Mouse (Mus musculus) B cell, adult 2 months (primary cell): Measurements from ENCODE around the gene Dock4.

Experiments used
- DNase-seq, 2 experiments: peaks; one replicate each; pipeline ENCODE4 v3.0.0; 2022

Dock4 gene

GRCm38 (mm10) chr12:40574051-40574450 is 128.3 kb downstream of the Dock4 start:
- DNase-seq, result no peak

GRCm38 (mm10) chr12:40576749-40577148 is 131.0 kb downstream of the Dock4 start:
- no peak for DNase-seq

GRCm38 (mm10) chr12:40580351-40580750 is 134.6 kb downstream of the Dock4 start:
- no peak for DNase-seq

GRCm38 (mm10) chr12:40581037-40581436 is 135.3 kb downstream of the Dock4 start:
- no peak for DNase-seq

- no peak for DNase-seq
Observed at GRCm38 (mm10) chr12:40582059-40582458, 136.3 kb downstream of the Dock4 start.

- DNase-seq, result no peak
Observed at GRCm38 (mm10) chr12:40584526-40585289, 139.0 kb downstream of the Dock4 start.

- no peak for DNase-seq
Observed at GRCm38 (mm10) chr12:40585456-40586141, 139.8 kb downstream of the Dock4 start.

- no peak for DNase-seq
Observed at GRCm38 (mm10) chr12:40594161-40594560, 148.4 kb downstream of the Dock4 start.

GRCm38 (mm10) chr12:40595440-40595839 is 149.7 kb downstream of the Dock4 start:
- DNase-seq, result no peak

- no peak for DNase-seq
Observed at GRCm38 (mm10) chr12:40596020-40596419, 150.3 kb downstream of the Dock4 start.

GRCm38 (mm10) chr12:40596441-40596840 is 150.7 kb downstream of the Dock4 start:
- DNase-seq, result no peak

- DNase-seq, result no peak
Observed at GRCm38 (mm10) chr12:40599952-40600351, 154.2 kb downstream of the Dock4 start.

GRCm38 (mm10) chr12:40605565-40605964 is 159.8 kb downstream of the Dock4 start:
- no peak for DNase-seq

GRCm38 (mm10) chr12:40622926-40623325 is 177.2 kb downstream of the Dock4 start:
- no peak for DNase-seq

- no peak for DNase-seq
Observed at GRCm38 (mm10) chr12:40626521-40626920, 180.8 kb downstream of the Dock4 start.

GRCm38 (mm10) chr12:40633242-40633641 is 187.5 kb downstream of the Dock4 start:
- DNase-seq, result no peak

GRCm38 (mm10) chr12:40634169-40634568 is 188.4 kb downstream of the Dock4 start:
- DNase-seq, result no peak

GRCm38 (mm10) chr12:40635991-40636390 is 190.2 kb downstream of the Dock4 start:
- DNase-seq, result no peak

- no peak for DNase-seq
Observed at GRCm38 (mm10) chr12:40637427-40637826, 191.7 kb downstream of the Dock4 start.

- DNase-seq, result no peak
Observed at GRCm38 (mm10) chr12:40645869-40646268, 200.1 kb downstream of the Dock4 start.

GRCm38 (mm10) chr12:40654312-40654711 is 208.6 kb downstream of the Dock4 start:
- no peak for DNase-seq

- DNase-seq, result no peak
Observed at GRCm38 (mm10) chr12:40655861-40656260, 210.1 kb downstream of the Dock4 start.

GRCm38 (mm10) chr12:40656438-40656837 is 210.7 kb downstream of the Dock4 start:
- no peak for DNase-seq

GRCm38 (mm10) chr12:40657229-40657885 is 211.6 kb downstream of the Dock4 start:
- no peak for DNase-seq
